Mouse (Mus musculus) ES-E14 (cell line): ENCODE measurements around the gene Sh3d19.

Experiments used
- CHD2 ChIP-seq: IDR thresholded peaks from 2 replicates; pipeline ENCODE4 v1.6.1; 2014; ENCODE audit warnings: mild to moderate bottlenecking, low read depth, low read length, inconsistent platforms
- HCFC1 ChIP-seq: IDR thresholded peaks from 2 replicates; pipeline ENCODE4 v1.6.1; 2012; ENCODE audit warnings: low read length, inconsistent platforms, borderline replicate concordance; ENCODE audit not compliant: insufficient read depth
- MAFK ChIP-seq: IDR thresholded peaks from 2 replicates; pipeline ENCODE4 v1.6.1; 2014; ENCODE audit warnings: mild to moderate bottlenecking, low read depth, low read length, inconsistent platforms; ENCODE audit not compliant: insufficient read depth
- ZNF384 ChIP-seq: IDR thresholded peaks from 2 replicates; pipeline ENCODE4 v1.6.1; 2012; ENCODE audit warnings: low read depth, low read length, inconsistent platforms

- TF ChIP-seq ZNF384 (no peak), HCFC1 (no peak), MAFK (no peak), CHD2 (no peak)
Measured at GRCm38 (mm10) chr3:86087872-86088271, 117.0 kb downstream of the Sh3d19 start.
